Comparison of ENCODE assay signal across 17 mouse cellular contexts in the genomic region with DNA sequence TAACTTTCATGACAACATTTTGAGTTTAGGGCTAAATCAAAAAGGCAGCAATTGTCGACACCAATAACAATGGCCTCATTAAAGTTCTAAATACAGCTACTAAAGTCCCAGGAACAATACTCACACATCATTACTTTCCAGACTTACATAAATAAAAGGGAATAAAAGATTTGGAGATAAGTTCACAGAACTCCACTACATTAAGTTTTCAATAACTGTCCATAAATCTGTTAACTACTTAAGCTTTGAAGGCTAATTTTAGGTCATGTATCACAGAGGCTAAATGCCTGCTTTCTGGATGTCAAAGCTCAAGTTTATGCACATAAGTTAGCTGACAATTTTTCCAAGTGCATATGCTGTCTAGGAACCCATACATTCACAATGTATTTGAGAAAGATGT.
"Had no signal": no experiment of that assay in that cellular context is flagged by ENCODE, and none has a peak within 500 bp of the region (broad histone marks: within the 10 kb centered on the region; RNA-seq: fewer than 3 reads in every experiment).

No protein-coding gene starts in this region.

- H3K36me3 ChIP-seq: midbrain, embryonic 10.5 days; midbrain, embryonic 12.5 days; neural tube, embryonic 12.5 days had no signal

- H3K27ac ChIP-seq: midbrain, embryonic 10.5 days; midbrain, embryonic 12.5 days; neural tube, embryonic 12.5 days had no signal

- H3K9me3 ChIP-seq: midbrain, embryonic 10.5 days; midbrain, embryonic 12.5 days; neural tube, embryonic 12.5 days had no signal

- DNase-seq: lung, adult 2 months; lung, postnatal 10 days; lung, postnatal 4 days; midbrain, embryonic 14.5 days; retina, postnatal 1 day; right cerebral cortex, adult 18-20 months; right cerebral cortex, postnatal 25 days; right cerebral cortex, postnatal 4 days; spleen, adult 18-20 months; thymus, adult 18-20 months; thymus, postnatal 14 days; thymus, postnatal 36 days had no signal

- ATAC-seq: midbrain, embryonic 16.5 days had no signal

- H3K4me2 ChIP-seq: midbrain, embryonic 12.5 days; neural tube, embryonic 12.5 days had no signal

- H3K4me3 ChIP-seq: midbrain, embryonic 10.5 days; midbrain, embryonic 12.5 days; myocyte; neural tube, embryonic 12.5 days had no signal

- H3K27me3 ChIP-seq: midbrain, embryonic 12.5 days; neural tube, embryonic 12.5 days had no signal

- H3K9ac ChIP-seq: midbrain, embryonic 12.5 days; neural tube, embryonic 12.5 days had no signal
